Mouse (Mus musculus): ENCODE data around the gene Ier2. TPM values are rescaled to one million over a fixed set of nuclear protein-coding genes. Genes with fewer than 3 reads are reported as not detected.

Gene Ier2
- total and polyA plus RNA-seq, 2 experiments from 2014 or later = 3.9 to 14.7 TPM

GRCm38 (mm10) chr8:84653092-84653631 is 9.5 kb downstream of the Ier2 start:
- ATAC-seq (ENCODE audit: low FRiP score) = no peak

GRCm38 (mm10) chr8:84650213-84650612 is 12.4 kb downstream of the Ier2 start:
- no peak for TF ChIP-seq CTCF (IDR thresholded peaks at IDR 0.05)
- no peaks in the 10 kb centered on the region for H3K36me3 ChIP-seq (ENCODE audit: insufficient read depth, low read length)
- H3K27me3 ChIP-seq (ENCODE audit: insufficient read depth, low read length) = no peaks in the 10 kb centered on the region
- H3K9me3 ChIP-seq (ENCODE audit: low read length) = no peaks in the 10 kb centered on the region
- H3K27ac ChIP-seq (ENCODE audit: low read depth, low read length) = no peak overlapping the region
- ATAC-seq (ENCODE audit: low FRiP score) (no peak), DNase-seq (ENCODE audit: low spot score) (no peak)
- no peak overlapping the region for H3K4me2 ChIP-seq (ENCODE audit: low read depth, low read length, poor library complexity, severe bottlenecking)
- H3K4me3 ChIP-seq (ENCODE audit: low read depth, low read length) = no peak overlapping the region
- H3K4me1 ChIP-seq (ENCODE audit: insufficient read depth, low read length) = no peaks in the 10 kb centered on the region
- WGBS = 42% methylated on average over 3 of the region's 3 CpGs
- H3K9ac ChIP-seq (replicated peaks; ENCODE audit: low read length, poor library complexity, severe bottlenecking) = no peak overlapping the region

More at GRCm38 (mm10) chr8:84653092-84653631, 9.5 kb downstream of the Ier2 start:
- no peak for DNase-seq (ENCODE audit: low spot score)
- peaks cover 11% of the 10 kb centered on the region; the same call in 1 of the 2 replicates for H3K4me1 ChIP-seq (ENCODE audit: insufficient read depth, low read length)
- WGBS = 70% methylated on average over 9 of the region's 9 CpGs
- no peak overlapping the region for H3K9ac ChIP-seq (replicated peaks; ENCODE audit: low read length, poor library complexity, severe bottlenecking)
- no peaks in the 10 kb centered on the region for H3K36me3 ChIP-seq (ENCODE audit: insufficient read depth, low read length)
- no peak overlapping the region for H3K4me3 ChIP-seq (ENCODE audit: low read depth, low read length)
- H3K4me2 ChIP-seq (ENCODE audit: low read depth, low read length, poor library complexity, severe bottlenecking) = no peak overlapping the region
- H3K27me3 ChIP-seq (ENCODE audit: insufficient read depth, low read length) = peaks cover 6% of the 10 kb centered on the region; the same call in 1 of the 2 replicates
- H3K9me3 ChIP-seq (ENCODE audit: low read length) = no peaks in the 10 kb centered on the region
- TF ChIP-seq CTCF (IDR thresholded peaks at IDR 0.05) = no peak
- H3K27ac ChIP-seq (ENCODE audit: low read depth, low read length) = no peak overlapping the region

GRCm38 (mm10) chr8:84647461-84647901 is 15.2 kb downstream of the Ier2 start:
- ATAC-seq (ENCODE audit: low FRiP score) (peak; percentile 51; the same call in 1 of the 2 replicates), DNase-seq (ENCODE audit: low spot score) (peak; percentile 31)
- peak overlapping the region; percentile 16; the same call in 1 of the 2 replicates for H3K4me3 ChIP-seq (ENCODE audit: low read depth, low read length)
- no peak overlapping the region; the same call in 1 of the 2 replicates for H3K9ac ChIP-seq (replicated peaks; ENCODE audit: low read length, poor library complexity, severe bottlenecking)
- peak overlapping the region; percentile 47 for H3K4me2 ChIP-seq (ENCODE audit: low read depth, low read length, poor library complexity, severe bottlenecking)
- H3K27me3 ChIP-seq (ENCODE audit: insufficient read depth, low read length) = no peaks in the 10 kb centered on the region
- TF ChIP-seq CTCF (IDR thresholded peaks at IDR 0.05) = no peak
- no peaks in the 10 kb centered on the region for H3K4me1 ChIP-seq (ENCODE audit: insufficient read depth, low read length)
- no peak overlapping the region for H3K27ac ChIP-seq (ENCODE audit: low read depth, low read length)
- 1% methylated on average over 14 of the region's 14 CpGs for WGBS
- H3K9me3 ChIP-seq (ENCODE audit: low read length) = no peaks in the 10 kb centered on the region
- H3K36me3 ChIP-seq (ENCODE audit: insufficient read depth, low read length) = no peaks in the 10 kb centered on the region

GRCm38 (mm10) chr8:84646800-84647199 is 15.9 kb downstream of the Ier2 start:
- 53% methylated on average over 6 of the region's 6 CpGs for WGBS
- Histone ChIP-seq H3K4me1 (ENCODE audit: insufficient read depth, low read length) (no peaks in the 10 kb centered on the region), H3K9ac (replicated peaks; ENCODE audit: low read length, poor library complexity, severe bottlenecking) (no peak overlapping the region), H3K9me3 (ENCODE audit: low read length) (no peaks in the 10 kb centered on the region), H3K4me3 (ENCODE audit: low read depth, low read length) (no peak overlapping the region), H3K27ac (ENCODE audit: low read depth, low read length) (no peak overlapping the region), H3K4me2 (ENCODE audit: low read depth, low read length, poor library complexity, severe bottlenecking) (no peak overlapping the region), H3K27me3 (ENCODE audit: insufficient read depth, low read length) (no peaks in the 10 kb centered on the region), H3K36me3 (ENCODE audit: insufficient read depth, low read length) (no peaks in the 10 kb centered on the region)
- peak; percentile 42 for TF ChIP-seq CTCF (IDR thresholded peaks at IDR 0.05)
- no peak for DNase-seq (ENCODE audit: low spot score)
- no peak for ATAC-seq (ENCODE audit: low FRiP score)

GRCm38 (mm10) chr8:84643019-84643418 is 19.6 kb downstream of the Ier2 start:
- ATAC-seq (ENCODE audit: low FRiP score) (no peak), DNase-seq (ENCODE audit: low spot score) (no peak)
- Histone ChIP-seq H3K4me2 (ENCODE audit: low read depth, low read length, poor library complexity, severe bottlenecking) (no peak overlapping the region), H3K36me3 (ENCODE audit: insufficient read depth, low read length) (no peaks in the 10 kb centered on the region), H3K4me1 (ENCODE audit: insufficient read depth, low read length) (no peaks in the 10 kb centered on the region), H3K27me3 (ENCODE audit: insufficient read depth, low read length) (no peaks in the 10 kb centered on the region), H3K4me3 (ENCODE audit: low read depth, low read length) (no peak overlapping the region), H3K9me3 (ENCODE audit: low read length) (no peaks in the 10 kb centered on the region), H3K27ac (ENCODE audit: low read depth, low read length) (no peak overlapping the region), H3K9ac (replicated peaks; ENCODE audit: low read length, poor library complexity, severe bottlenecking) (no peak overlapping the region)
- WGBS = 73% methylated on average over 5 of the region's 5 CpGs
- TF ChIP-seq CTCF (IDR thresholded peaks at IDR 0.05) = no peak

- no peak overlapping the region for H3K4me3 ChIP-seq (ENCODE audit: low read depth, low read length)
- H3K27me3 ChIP-seq (ENCODE audit: insufficient read depth, low read length) = no peaks in the 10 kb centered on the region
- no peaks in the 10 kb centered on the region for H3K36me3 ChIP-seq (ENCODE audit: insufficient read depth, low read length)
- H3K27ac ChIP-seq (ENCODE audit: low read depth, low read length) = no peak overlapping the region
- WGBS = 83% methylated on average over 1 of the region's 1 CpGs
- TF ChIP-seq CTCF (IDR thresholded peaks at IDR 0.05) = peak; percentile 27; the same call in 1 of the 2 replicates
- no peak overlapping the region for H3K4me2 ChIP-seq (ENCODE audit: low read depth, low read length, poor library complexity, severe bottlenecking)
- DNase-seq (ENCODE audit: low spot score) = no peak
- no peaks in the 10 kb centered on the region for H3K9me3 ChIP-seq (ENCODE audit: low read length)
- no peak for ATAC-seq (ENCODE audit: low FRiP score)
- H3K9ac ChIP-seq (replicated peaks; ENCODE audit: low read length, poor library complexity, severe bottlenecking) = no peak overlapping the region
- no peaks in the 10 kb centered on the region for H3K4me1 ChIP-seq (ENCODE audit: insufficient read depth, low read length)
Observed at GRCm38 (mm10) chr8:84641578-84642361, 20.9 kb downstream of the Ier2 start.
